Mouse (Mus musculus) spleen, postnatal 4 days (tissue): ENCODE data around the gene Ddx55.
"Not testable (repeated sequence)": the region's sequence is repeated elsewhere in the genome, so short reads cannot be mapped to it uniquely, and the experiment has no call there.

Experiments used
- DNase-seq, 2 experiments: peaks; one replicate each; pipeline ENCODE4 v3.0.0; 2022; ENCODE audit warnings: low spot score in 2 of 2

Gene Ddx55

DNA sequence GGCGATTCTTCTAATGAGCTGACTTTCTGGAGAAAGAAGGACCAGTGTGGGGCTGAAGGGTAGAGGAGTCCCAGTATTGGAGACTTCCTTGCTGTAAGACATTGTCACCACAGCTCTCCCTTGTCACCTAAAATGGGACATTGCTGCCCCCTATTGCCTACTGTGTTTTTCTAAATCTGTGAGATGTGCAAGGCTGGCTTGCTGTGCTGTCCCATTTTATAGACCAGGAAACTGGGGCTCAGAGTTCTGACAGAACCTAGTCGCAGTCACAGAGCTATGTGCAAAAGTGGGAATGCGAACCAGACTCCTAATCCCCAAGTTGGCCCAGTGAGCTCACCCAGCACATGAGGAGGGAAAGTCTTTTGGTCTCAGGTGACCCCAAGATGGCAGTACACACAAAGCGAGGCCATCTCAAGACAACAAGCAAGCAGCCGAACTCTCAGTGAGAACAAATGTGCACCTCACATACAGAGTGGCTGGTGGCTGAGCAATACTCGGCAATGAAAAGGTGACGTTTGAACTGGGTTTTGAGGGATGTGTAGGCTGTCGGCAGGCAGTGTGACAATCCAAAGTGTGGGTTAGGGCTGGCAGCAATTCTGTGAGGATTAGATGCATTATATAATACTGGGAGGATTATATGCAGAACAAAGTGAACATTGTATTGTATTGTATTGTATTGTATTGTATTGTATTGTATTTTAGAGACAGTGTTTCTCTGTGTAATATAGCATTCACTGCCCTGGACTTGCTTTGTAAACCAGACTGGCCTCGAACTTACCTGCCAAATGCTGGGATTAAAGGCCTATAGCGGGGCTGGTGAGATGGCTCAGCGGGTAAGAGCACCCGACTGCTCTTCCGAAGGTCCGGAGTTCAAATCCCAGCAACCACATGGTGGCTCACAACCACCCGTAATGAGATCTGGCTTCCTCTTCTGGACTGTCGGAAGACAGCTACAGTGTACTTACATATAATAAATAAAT lies 13.6 kb upstream of the Ddx55 start:
- peak; percentile 68 to 78 for DNase-seq

DNA sequence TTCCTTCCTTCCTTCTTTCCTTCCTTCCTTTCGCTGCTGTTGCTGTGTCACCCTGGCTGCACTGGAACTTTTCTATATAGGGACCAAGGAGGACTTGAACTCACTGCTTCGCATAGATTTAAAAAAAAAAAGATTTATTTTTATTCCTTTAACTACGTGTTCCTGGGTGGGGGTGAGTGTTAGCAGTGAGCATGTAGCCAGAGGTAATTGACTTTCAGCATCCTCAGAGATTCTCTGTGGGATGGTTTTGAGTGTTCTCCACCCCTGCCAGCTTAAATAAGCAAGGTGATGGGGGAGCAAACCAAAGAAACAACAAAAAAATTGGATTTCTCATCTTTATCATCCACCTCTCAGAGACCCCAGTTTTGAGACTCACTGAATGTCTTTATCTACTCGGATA lies 12.8 kb upstream of the Ddx55 start:
- no peak for DNase-seq

GRCm38 (mm10) chr5:124540383-124540786 lies 12.3 kb upstream of the Ddx55 start, which contains the start of gene Tmed2:
Tmed2 (plus strand) TSS chr5:124540695.
- peak; percentile 92 to 95 for DNase-seq

- peak; percentile 65 to 86 for DNase-seq
Measured at GRCm38 (mm10) chr5:124540905-124541601, 11.6 kb upstream of the Ddx55 start.

DNA sequence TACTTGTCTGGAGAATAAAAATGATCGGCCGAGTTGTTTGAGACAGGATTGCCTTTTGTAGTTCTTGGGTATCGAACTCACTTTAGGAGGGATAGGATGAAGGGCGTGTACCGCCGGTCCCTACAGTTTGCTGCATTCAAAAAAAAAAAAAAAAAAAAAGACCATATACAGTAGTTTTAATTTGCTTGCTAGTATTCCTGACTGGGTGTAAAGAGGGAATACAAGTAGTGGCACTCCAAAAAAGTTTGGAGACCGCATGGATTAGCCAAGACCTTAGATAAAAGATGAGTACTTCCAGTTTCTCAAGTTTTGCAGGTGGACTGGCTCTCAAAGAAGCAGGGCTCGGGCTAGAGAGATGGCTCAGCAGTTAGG lies 11.1 kb upstream of the Ddx55 start:
- no peak for DNase-seq

DNA sequence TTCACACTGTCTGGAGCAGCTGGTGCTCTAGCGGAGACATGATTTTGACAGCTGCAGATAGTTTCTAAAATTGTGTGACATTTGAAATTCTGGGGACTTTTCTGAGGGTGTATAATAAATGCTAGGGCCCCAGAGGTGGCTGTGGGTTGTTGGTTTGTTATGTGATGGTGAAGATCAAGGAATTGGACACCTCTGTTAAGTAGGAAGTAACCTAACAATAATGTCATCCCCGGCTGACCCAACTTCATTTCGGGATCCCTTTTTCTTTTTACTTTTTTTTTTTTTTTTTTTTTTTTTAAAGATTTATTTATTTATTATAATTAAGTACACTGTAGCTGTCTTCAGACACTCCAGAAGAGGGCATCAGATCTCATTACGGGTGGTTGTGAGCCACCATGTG lies 1.9 kb upstream of the Ddx55 start:
- DNase-seq: not testable (repeated sequence)

DNA sequence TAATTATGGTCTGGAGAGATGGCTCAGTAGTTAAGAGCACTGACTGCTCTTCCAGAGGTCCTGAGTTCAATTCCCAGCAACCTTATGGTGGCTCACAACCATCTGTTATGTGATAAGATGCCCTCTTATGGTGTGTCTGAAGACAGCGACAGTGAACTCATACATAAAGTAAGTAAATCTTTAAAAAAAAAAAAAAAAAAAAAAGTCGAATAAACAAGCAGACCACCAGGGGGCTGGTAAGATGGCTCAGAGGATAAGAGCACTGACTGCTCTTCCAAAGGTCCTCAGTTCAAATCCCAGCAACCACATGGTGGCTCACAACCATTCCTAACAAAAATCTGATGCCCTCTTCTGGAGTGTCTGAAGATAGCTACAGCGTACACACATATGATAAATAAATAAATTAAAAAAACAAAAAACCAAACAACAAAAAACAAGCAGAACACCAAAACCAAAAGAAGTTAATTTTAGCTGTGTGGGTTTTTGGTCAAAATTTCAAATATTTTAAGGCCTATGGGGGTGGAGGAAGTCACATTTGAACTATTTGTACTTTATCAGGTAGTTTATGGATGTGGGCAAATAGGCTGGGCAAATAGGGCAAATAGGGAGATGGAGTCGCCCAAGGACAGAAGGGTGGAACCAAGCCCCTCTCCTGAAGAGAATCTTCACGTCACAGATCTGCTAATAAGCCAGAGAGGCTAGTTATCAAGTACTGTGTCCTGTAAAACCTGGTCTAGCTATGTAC lies 1.1 kb upstream of the Ddx55 start:
- DNase-seq: not testable (repeated sequence)

DNA sequence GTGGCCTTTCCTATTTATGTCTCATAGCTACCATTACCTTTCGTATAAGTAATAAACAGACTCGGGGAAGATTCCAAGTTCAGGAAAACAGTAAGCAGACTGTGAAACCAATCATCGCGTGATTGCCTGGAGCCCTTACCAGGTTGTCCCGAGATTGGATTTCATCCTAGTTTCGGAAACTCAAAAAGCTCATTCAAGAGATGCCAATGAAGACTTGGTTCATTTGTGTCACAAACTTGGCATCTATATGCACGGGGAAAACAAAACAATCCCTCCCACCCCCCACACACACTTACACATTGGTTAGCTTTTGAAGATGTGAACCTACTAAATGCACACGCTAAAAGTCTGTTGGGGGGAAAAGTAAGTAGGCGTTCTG lies 581 bp upstream of the Ddx55 start:
- DNase-seq: no peak

DNA sequence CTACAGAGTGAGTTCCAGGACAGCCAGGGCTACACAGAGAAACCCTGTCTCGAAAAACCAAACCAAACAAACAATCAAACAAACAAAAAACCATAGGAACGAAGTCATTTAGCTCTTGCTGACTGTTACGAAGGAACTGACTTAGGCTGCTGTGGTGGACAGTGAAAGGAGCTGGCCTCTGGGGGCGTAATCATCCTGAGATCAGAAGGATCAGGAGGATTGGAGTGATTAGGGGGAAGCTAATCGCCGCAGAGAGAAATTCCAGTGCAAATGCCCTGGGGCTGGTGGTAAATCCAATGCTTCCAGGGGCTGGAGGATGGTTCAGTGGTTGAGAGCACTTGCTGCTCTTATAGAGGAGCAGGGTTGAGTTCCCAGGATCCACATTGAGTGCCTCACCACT lies 943 bp downstream of the Ddx55 start:
- DNase-seq: no peak

GRCm38 (mm10) chr5:124555145-124555544 lies 2.5 kb downstream of the Ddx55 start:
- DNase-seq: no peak

- no peak for DNase-seq
Measured at GRCm38 (mm10) chr5:124571068-124571467, 18.4 kb downstream of the Ddx55 start.

GRCm38 (mm10) chr5:124575467-124575866 lies 22.8 kb downstream of the Ddx55 start:
- DNase-seq: no peak

DNA sequence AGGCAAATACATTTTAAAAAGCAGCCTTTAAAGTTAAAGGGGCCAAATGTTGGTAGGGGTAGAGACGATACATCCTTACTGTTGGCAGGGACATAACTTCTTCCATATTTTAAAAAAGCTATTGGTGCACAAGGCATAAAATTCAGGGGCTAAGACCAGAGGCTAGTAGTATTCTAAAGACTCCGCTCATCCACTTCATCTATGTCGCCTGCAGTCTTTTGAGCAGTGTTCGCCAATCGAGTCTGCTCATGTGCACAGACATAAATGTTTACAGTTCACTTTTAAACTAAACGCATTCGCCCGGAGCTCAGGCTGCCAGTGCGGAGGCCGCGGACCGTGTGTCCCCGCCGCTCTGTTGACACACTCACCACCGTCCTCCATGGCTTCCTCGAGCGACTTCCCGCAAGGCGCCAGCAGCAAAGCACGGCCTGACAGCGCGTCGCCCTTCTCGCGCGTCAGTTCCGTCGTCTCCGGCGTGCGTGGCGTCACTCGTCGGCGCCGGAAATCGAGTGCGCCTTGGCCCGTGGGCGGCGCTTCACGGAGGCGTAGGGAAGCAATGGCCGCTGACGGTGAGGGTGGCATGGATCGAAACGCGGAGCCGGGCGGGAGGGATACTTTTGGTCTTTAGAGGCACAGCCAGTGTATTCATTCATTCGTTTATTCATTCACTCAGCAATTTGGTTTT lies 26.1 kb downstream of the Ddx55 start, which contains the start of the genes Eif2b1 and Gtf2h3:
TSS of gene Eif2b1 (minus strand) at position 499 of the 685 bp plus-strand sequence.
TSS of gene Gtf2h3 (plus strand) at position 508 of the 685 bp plus-strand sequence.
- peak; percentile 89 to 96 for DNase-seq

DNA sequence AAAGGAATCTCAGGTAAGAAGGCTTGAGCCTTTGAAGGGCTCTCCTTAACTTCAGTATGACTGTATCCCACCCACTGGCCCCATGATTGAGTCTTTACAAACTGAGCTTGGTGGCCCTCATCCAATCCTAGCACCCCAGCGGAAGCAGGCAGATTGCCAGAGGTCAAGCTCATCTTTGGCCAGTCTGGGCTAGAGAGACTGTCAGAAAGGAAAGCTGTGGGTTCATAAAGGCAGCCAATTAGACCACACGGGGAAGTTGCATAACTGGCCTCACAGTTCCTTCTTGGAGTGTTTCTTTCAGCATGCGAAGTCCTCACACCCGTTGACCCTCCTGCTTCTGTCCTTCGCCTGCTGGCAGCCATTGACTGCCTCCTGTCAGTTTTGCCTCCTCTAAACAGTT lies 29.9 kb downstream of the Ddx55 start:
- DNase-seq: no peak

DNA sequence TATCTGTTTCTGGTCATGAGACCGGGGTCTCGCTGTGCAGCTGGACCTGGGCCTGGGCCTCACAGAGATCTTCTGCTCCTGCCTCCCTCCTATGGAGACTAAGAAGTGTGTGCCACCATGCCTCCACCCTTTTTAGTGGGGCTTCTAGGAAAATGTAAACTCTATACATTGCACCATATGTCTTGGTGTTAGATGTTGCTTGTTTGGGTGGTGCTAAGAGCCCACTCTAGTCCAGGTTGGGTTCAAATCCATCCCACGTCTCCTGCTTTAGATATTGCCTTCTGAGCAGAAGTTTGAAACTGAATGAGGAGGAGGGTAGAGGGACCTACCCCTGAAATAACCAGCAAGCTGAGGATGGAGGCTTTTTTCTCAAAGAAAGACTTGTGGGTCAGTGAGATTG lies 40.1 kb downstream of the Ddx55 start:
- no peak for DNase-seq

DNA sequence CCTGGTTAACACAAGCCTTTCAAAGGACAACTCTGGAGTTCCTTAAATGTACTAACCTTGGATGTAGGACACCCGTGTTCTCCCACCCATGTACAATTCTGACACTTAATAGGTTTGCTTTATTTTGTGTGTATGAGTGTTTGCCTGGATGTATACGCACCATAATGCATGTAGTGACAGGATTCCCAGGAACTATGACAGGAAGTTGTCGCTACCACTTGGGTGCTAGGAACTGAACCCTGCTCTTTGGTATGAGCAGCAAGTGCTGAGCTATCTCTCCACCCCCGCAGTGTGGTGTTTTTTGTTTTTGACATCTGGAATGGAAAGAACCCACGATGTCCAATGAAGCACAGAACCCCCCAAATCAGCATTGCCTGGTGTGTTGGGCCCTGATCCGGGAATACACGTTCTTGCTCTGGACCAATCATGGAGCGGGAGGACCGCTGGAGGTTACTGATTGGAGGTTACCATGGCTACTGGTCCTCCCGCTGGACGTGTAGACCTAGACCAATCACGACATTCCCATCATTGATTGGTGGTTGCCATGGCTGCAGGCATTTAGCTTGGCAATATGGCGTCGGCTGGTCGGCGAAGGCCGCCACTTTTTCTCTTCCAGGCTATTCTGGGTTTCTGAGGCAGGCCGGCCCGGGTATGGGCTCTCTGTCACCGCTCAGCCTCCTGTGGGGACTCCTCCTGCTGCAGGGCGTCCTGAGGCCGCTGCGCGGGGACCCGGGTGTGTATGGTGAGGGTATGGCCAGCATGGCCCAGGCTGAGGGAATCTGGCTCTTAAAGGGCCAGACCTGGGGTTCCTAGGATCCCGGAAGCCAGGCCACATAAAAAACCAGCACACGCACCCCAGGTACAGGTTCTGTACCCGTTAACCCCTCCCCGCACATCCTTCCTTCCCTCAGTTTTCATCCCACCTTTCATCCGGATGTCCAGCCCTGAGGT lies 45.8 kb downstream of the Ddx55 start:
- peak; percentile 74 to 77 for DNase-seq

DNA sequence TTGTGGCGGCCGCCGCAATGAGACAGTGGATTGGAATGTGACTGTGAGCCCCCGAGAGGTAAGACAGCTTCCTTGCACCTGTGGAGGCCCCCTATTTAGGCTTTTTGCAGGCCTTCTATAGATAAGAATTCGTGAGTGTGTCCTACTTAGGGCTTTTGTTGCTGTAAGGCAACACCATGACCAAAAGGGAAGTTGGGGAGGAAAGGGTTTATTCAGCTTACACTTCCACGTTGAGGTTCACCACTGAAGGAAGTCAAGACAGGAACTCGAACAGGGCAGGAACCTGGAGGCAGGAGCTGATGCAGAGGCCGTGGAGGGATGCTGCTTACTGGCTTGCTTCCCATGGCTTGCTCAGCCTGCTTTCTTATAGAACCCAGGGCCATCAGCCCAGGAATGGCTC lies 47.1 kb downstream of the Ddx55 start:
- DNase-seq: not testable (repeated sequence)

DNA sequence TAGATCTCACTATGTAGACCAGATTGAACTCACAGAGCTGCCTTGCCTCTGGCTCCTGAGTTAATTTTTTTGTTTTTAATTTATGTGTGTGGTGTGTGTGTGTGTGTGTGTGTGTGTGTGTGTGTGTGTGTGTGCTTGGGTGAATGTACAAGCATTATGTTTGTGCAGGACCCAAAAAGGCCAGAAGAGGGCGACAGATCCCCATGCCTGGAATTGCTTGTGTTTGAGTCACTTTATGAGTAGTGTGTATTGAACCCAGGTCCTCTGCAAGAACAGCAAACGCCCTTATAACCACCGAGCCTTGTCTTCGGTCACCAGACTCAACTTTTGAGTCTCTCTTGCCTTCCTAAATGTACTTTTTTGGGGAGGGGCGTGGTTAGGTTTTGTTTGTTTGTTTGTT lies 49.7 kb downstream of the Ddx55 start:
- peak; percentile 54 to 78 for DNase-seq

DNA sequence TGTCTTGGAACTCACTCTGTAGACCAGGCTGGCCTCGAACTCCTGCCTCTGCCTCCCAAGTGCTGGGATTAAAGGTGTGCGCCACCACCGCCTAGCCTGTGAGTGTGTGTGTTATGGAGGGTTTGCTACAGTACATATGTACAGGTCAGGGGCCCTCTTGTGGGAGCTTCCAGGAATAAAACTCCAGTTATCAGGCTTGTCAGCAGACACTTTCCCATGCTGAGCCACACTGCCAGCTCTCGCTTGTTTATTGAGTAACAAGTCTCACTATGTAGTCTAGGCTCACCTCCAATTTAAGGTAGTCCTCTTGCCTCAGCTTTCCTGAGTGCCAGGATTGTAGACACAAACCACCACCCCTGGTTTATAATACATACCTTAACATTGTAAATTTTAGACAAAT lies 51.6 kb downstream of the Ddx55 start:
- DNase-seq: no peak

GRCm38 (mm10) chr5:124605041-124605622 lies 52.5 kb downstream of the Ddx55 start:
- no peak for DNase-seq
